Mouse (Mus musculus) forebrain, embryonic 14.5 days (tissue): ENCODE results near the gene Treh. TPM values are rescaled to one million over a fixed set of nuclear protein-coding genes. Genes with fewer than 3 reads are reported as not detected.

Source experiments
- ATAC-seq: fragments of 200-750 bp; cut with Nextera tagmentation; 2 replicates; pipeline ENCODE4 v1.8.0; 2017; ENCODE audit warnings: mild to moderate bottlenecking, moderate library complexity
- DNase-seq: peaks from one replicate; pipeline ENCODE4 v3.0.0-alpha.2; 2015; ENCODE audit warnings: low spot score
- H3K27ac ChIP-seq: fragments of 300-500 bp; sonication (generic); 2 replicates; pipeline ENCODE4 v1.5.1; 2014; ENCODE audit warnings: low read depth, mild to moderate bottlenecking, control low read depth, low read length, moderate library complexity
- H3K27me3 ChIP-seq: fragments of 300-500 bp; sonication (generic); replicated peaks from 2 replicates; pipeline ENCODE4 v1.6.1; 2014; ENCODE audit warnings: low read length, control low read depth, mixed read lengths; ENCODE audit not compliant: control insufficient read depth, insufficient read depth
- H3K36me3 ChIP-seq: fragments of 300-500 bp; sonication (generic); 2 replicates; pipeline ENCODE4 v1.6.1; 2014; ENCODE audit warnings: low read length, control low read depth; ENCODE audit not compliant: control insufficient read depth, insufficient read depth
- H3K4me1 ChIP-seq: fragments of 300-500 bp; sonication (generic); 2 replicates; pipeline ENCODE4 v1.6.1; 2014; ENCODE audit warnings: antibody characterized with exemption, low read length, control low read depth; ENCODE audit not compliant: control insufficient read depth, insufficient read depth
- H3K4me2 ChIP-seq: fragments of 300-500 bp; sonication (generic); 2 replicates; pipeline ENCODE4 v1.6.1; 2014; ENCODE audit warnings: mild to moderate bottlenecking, control low read depth, low read length
- H3K4me3 ChIP-seq: fragments of 300-500 bp; sonication (generic); 2 replicates; pipeline ENCODE4 v1.5.1; 2014; ENCODE audit warnings: low read depth, low read length, control low read depth
- H3K9ac ChIP-seq: fragments of 300-500 bp; sonication (generic); 2 replicates; pipeline ENCODE4 v1.6.1; 2014; ENCODE audit warnings: mild to moderate bottlenecking, low read length, control low read depth, moderate library complexity
- H3K9me3 ChIP-seq: fragments of 300-500 bp; sonication (generic); replicated peaks from 2 replicates; pipeline ENCODE4 v1.6.1; 2016; ENCODE audit warnings: low read length, control low read depth, mixed read lengths; ENCODE audit not compliant: control insufficient read depth
- WGBS: fragments of 180-500 bp; shearing (Covaris S2); extraction: QIAGEN DNeasy Blood & Tissue Kit; methylation state at CpG from one replicate; pipeline ENCODE4 v1.1.7; 2014; 5-methylcytosine and 5-hydroxymethylcytosine counted together
- polyA plus RNA-seq: library from polyadenylated mRNA; unstranded; fragments of >200 nt; fragmentation: Nextera tagmentation; extraction: Ambion mirVana; gene quantifications from 2 replicates; pipeline ENCODE4 v1.2.1, GENCODE M21; 2014

The Treh gene
- polyA plus RNA-seq, 1 experiment from 2014 or later, result not detected

DNA sequence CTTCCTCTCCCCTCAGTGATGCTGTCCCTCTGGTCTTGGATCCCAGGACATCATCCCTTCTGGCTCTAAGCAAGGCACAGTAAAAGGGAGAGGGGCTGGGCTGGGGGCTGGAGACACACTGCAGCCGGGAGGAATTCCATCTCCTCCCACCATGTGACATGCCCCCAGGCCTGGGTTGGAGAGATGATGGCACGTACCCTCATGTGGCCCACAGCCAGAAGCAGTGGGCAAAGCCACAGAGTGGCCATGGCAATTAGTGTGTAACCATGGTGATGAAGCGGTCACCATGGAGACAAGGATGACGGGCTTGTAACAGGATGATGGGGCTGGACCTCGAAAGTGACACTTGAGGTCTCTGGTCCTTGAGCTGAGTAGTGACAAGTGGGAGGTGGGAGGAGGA lies 13.6 kb downstream of the Treh start:
- Histone ChIP-seq H3K4me1 (peaks cover 10% of the 10 kb centered on the region), H3K36me3 (peaks cover 36% of the 10 kb centered on the region), H3K4me3 (no peak overlapping the region), H3K27me3 (no peaks in the 10 kb centered on the region), H3K9ac (no peak overlapping the region), H3K4me2 (no peak overlapping the region), H3K9me3 (no peaks in the 10 kb centered on the region), H3K27ac (peak overlapping the region; percentile 65; the same call in 1 of the 2 replicates)
- 28% methylated on average over 5 of the region's 5 CpGs for WGBS
- ATAC-seq (peak; percentile 70), DNase-seq (peak; percentile 80)

DNA sequence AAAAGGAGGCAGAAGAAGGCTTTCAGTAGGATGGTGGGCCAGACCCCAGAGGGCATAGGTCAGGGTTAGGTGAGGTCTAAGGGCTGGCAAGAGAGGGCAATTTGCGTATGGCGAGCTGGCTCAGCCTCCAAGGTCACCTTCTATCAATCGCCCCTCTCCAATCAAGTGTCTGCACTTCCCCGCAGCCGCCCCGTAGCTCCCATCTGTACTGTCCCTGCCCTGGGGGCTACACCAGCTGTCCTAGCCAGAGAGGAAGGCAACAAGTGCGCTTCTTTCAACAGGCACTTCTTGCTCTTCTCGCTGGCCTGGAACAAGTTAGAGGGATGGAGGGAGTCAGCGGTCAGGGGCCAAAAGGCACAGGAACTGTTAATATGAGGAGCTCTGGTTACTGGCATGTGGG lies 15.0 kb downstream of the Treh start:
- 79% methylated on average over 9 of the region's 9 CpGs for WGBS
- peaks cover 15% of the 10 kb centered on the region for H3K4me1 ChIP-seq
- H3K4me2 ChIP-seq, result no peak overlapping the region
- H3K9ac ChIP-seq, result no peak overlapping the region
- no peaks in the 10 kb centered on the region for H3K9me3 ChIP-seq
- ATAC-seq (no peak), DNase-seq (no peak)
- no peaks in the 10 kb centered on the region for H3K27me3 ChIP-seq
- H3K4me3 ChIP-seq, result no peak overlapping the region
- H3K36me3 ChIP-seq, result peaks cover 48% of the 10 kb centered on the region
- no peak overlapping the region for H3K27ac ChIP-seq

DNA sequence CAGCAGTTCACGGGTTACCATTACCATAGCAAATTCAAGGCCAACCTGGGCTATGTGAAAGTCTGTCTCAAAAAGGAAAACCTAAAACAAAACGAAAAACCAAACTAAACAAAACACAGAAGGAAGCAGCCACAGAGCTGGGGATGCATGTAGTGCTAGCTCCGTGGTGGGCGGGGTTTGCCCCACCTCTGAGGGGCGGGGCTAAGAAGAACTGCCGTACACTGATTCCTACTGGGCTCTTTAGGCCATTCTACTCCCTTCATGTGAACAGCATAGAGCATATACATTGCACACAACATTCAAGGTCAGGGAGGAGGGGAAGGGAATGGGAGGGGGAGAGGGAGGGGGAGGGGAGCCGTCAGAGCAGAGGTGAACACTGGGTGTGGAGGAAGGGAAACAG lies 17.6 kb downstream of the Treh start:
- Histone ChIP-seq H3K4me1 (peaks cover 15% of the 10 kb centered on the region), H3K9ac (no peak overlapping the region), H3K27me3 (no peaks in the 10 kb centered on the region), H3K27ac (peak overlapping the region; percentile 82; the same call in 1 of the 2 replicates), H3K4me2 (no peak overlapping the region), H3K4me3 (no peak overlapping the region), H3K36me3 (peaks cover 74% of the 10 kb centered on the region), H3K9me3 (no peaks in the 10 kb centered on the region)
- ATAC-seq (no peak), DNase-seq (no peak)
- 47% methylated on average over 7 of the region's 7 CpGs for WGBS

DNA sequence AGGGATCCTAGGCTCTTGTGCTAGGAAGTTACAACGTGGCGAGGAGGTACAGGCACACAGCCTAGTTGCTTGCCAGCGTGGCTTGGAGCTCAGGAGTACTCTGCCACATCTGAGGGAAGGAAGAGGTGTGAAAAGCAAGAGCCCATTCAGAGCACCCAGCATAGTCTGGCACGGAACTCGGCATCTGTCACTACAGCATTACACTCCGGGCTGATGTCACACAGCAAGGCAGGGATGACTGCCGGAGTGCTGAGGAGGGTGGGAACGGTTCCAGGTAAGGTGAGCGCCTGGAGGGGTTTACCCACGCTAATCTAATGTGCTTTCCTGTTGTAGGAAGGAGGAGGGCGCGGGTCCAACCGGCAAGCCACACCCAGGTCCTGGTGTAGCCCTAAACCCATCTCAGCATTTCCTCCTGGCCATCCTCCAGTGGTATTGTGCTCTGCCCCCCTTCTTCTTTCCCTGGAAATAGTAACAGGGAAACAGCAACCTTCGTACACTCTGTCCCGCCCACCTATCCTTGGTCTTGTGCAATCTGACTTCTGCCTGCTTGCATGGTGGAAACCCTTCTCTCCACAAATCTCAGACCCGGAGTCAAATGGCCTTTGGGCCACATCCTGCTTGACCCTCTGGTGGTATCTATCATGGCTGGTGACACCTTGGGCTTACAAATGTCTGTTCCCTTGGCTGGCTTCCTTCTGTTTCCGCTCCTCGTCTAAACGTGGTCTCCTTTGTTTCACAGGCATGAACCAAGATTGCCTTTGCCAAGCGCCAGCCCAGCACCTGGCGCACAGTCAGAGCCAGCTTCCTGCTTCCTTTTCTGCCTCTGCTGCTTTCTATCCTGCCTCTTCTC lies 18.9 kb downstream of the Treh start:
- Histone ChIP-seq H3K9me3 (no peaks in the 10 kb centered on the region), H3K27me3 (no peaks in the 10 kb centered on the region), H3K4me2 (no peak overlapping the region), H3K9ac (no peak overlapping the region), H3K4me1 (peaks cover 11% of the 10 kb centered on the region), H3K4me3 (no peak overlapping the region), H3K27ac (peak overlapping the region; percentile 82), H3K36me3 (peaks cover 80% of the 10 kb centered on the region)
- peak; percentile 74; the same call in 1 of the 2 replicates for ATAC-seq
- peak; percentile 77 for DNase-seq
- 69% methylated on average over 21 of the region's 21 CpGs for WGBS

DNA sequence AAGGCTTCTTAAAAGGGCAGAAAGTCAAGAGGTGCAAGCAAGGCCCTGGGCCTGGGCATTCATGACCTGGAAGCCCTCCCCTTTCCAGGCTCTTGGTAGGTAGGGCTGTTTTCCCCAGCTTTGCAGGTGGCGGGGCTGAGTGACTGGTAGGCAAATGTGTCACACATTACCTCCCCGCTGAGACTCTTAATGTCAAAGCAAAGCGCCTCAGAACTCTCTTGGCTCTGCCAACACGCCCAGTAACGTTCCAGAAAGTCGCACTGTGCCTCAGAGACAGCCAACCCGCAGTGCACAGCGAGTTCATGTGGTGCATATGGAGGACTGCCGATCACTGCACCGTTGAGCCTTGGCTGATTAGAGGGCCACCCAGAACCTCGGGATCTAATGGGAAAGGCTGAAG lies 20.0 kb downstream of the Treh start:
- DNase-seq (peak; percentile 50), ATAC-seq (peak; percentile 13; the same call in 1 of the 2 replicates)
- Histone ChIP-seq H3K27me3 (no peaks in the 10 kb centered on the region), H3K27ac (no peak overlapping the region; the same call in 1 of the 2 replicates), H3K9me3 (no peaks in the 10 kb centered on the region), H3K4me3 (no peak overlapping the region), H3K4me1 (peaks cover 11% of the 10 kb centered on the region), H3K4me2 (no peak overlapping the region), H3K9ac (no peak overlapping the region), H3K36me3 (peaks cover 82% of the 10 kb centered on the region)
- 80% methylated on average over 11 of the region's 11 CpGs for WGBS

DNA sequence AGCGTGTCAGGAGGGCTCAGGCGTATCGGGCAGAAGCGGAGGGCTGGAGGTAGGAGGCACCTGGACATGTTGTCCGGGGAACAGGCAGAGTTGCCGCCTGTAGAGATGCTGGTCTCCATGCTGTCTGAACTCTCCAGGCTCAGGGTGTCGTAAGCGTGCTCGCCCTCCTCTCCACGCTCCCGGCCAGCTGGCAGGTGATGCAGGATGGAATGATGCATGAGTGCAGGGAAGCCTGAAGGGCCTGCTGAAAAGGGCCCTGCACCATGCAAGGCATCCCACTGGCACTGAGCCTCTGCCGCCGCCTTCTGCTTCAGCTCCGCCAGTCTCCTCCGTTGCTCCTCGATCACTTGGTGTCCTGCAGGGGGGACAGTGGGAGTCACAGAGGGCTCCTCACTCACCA lies 24.8 kb downstream of the Treh start:
- no peaks in the 10 kb centered on the region for H3K4me1 ChIP-seq
- no peak overlapping the region for H3K9ac ChIP-seq
- H3K36me3 ChIP-seq, result peaks cover 95% of the 10 kb centered on the region
- no peak for DNase-seq
- no peaks in the 10 kb centered on the region for H3K9me3 ChIP-seq
- no peak for ATAC-seq
- WGBS, result 92% methylated on average over 16 of the region's 16 CpGs
- H3K4me2 ChIP-seq, result no peak overlapping the region
- H3K27ac ChIP-seq, result no peak overlapping the region
- H3K27me3 ChIP-seq, result no peaks in the 10 kb centered on the region
- no peak overlapping the region for H3K4me3 ChIP-seq

DNA sequence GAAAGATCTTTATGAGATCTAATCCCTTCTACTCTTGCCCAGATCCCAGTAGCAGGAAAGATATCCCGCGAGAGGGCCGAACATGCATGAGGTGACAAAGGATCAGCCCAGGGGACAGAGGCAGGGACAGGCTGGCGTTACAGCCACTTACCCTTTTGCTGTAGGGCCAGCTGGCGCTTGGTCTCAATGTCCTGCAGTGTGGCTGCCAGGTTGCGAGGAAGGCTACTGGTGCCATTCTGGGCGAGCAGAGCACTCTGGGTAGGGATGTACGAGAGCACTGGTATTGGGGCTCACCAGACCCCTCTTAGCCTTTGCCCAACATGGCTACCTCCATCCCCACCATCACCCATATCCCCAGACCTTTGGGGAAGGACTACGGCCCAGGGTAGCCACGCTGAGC lies 26.2 kb downstream of the Treh start:
- no peak for DNase-seq
- no peak overlapping the region for H3K4me3 ChIP-seq
- no peaks in the 10 kb centered on the region for H3K9me3 ChIP-seq
- H3K36me3 ChIP-seq, result peaks cover 93% of the 10 kb centered on the region
- ATAC-seq, result no peak
- H3K27ac ChIP-seq, result no peak overlapping the region
- H3K9ac ChIP-seq, result no peak overlapping the region
- H3K4me1 ChIP-seq, result no peaks in the 10 kb centered on the region
- H3K4me2 ChIP-seq, result no peak overlapping the region
- 85% methylated on average over 10 of the region's 10 CpGs for WGBS
- H3K27me3 ChIP-seq, result no peaks in the 10 kb centered on the region

DNA sequence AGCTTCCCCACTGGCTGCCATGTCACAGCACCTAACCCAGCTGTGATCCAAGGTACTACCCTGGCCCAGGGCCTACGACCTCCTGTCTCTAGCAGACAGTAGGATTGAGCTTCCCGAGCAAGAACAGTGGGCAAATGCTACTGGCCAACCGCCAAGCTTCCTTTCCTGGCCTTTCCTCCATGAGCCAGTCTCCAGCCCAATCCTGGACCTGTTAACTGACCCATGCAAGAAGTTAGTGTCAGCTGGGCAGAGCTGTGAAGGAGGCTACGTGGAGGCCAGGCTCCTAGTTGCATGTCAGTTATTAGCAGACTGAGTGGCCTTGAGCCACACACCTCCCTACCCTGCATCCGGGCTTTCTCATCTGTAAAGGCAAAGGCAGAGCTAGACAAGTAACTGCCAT lies 26.7 kb downstream of the Treh start:
- H3K27ac ChIP-seq, result no peak overlapping the region
- H3K27me3 ChIP-seq, result no peaks in the 10 kb centered on the region
- 85% methylated on average over 5 of the region's 5 CpGs for WGBS
- H3K9me3 ChIP-seq, result no peaks in the 10 kb centered on the region
- H3K36me3 ChIP-seq, result peaks cover 90% of the 10 kb centered on the region
- no peak for DNase-seq
- no peaks in the 10 kb centered on the region for H3K4me1 ChIP-seq
- H3K9ac ChIP-seq, result no peak overlapping the region
- H3K4me3 ChIP-seq, result no peak overlapping the region
- no peak overlapping the region for H3K4me2 ChIP-seq
- ATAC-seq, result no peak

DNA sequence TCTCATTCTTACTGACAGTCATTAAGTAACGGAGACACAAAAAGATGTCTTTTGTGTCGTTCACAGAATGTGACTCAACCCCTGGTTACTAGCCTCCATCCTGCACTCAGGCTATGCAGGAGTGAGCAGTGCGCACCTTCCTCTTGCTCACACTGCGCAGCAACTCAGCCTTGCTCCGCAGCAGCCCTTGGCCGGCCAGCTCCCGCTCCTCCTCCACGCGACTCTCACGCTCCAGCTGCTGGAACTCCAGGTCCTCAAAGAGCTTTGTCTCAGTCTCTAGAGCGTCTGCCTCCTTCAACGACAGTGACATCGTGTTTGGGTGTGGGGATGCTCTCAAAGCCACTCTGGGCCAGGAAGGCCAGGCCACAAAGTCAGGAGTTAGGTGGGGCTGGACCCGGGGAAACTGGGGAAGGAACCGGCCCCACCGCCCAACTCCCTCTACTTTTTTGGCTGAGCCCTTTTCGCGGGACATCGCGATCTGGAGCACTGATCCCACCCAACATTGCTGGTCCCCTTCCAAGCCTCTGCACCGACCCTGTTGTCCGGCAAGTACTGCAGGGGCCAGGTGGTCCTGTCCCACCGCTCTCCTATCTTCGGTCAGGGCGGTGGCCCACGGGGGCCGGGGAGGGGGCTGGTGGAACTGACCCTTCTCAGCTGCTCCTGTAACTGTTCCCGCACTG lies 34.9 kb downstream of the Treh start:
- WGBS, result 12% methylated on average over 28 of the region's 28 CpGs
- Histone ChIP-seq H3K4me1 (peaks cover 16% of the 10 kb centered on the region), H3K4me3 (peak overlapping the region; percentile 24), H3K27ac (no peak overlapping the region; the same call in 1 of the 2 replicates), H3K9me3 (no peaks in the 10 kb centered on the region), H3K36me3 (peaks cover 82% of the 10 kb centered on the region), H3K9ac (peak overlapping the region; percentile 54), H3K4me2 (peak overlapping the region; percentile 67), H3K27me3 (no peaks in the 10 kb centered on the region)
- no peak for DNase-seq
- peak; percentile 33; the same call in 1 of the 2 replicates for ATAC-seq
